Mouse (Mus musculus) brain, embryonic 14.5 days (tissue): ENCODE measurements around the gene Col6a3.

ENCODE experiments used
- CTCF ChIP-seq: fragments of 200-500 bp; IDR thresholded peaks from 2 replicates; pipeline ENCODE4 v1.5.1; 2012; ENCODE audit warnings: inconsistent platforms, mild to moderate bottlenecking, moderate library complexity, borderline replicate concordance; ENCODE audit not compliant: insufficient read depth, insufficient read length; ENCODE audit errors: extremely low read depth
- POLR2A ChIP-seq: fragments of 200-500 bp; IDR thresholded peaks from 2 replicates; pipeline ENCODE4 v1.6.1; 2012; ENCODE audit warnings: mild to moderate bottlenecking, inconsistent platforms, borderline replicate concordance; ENCODE audit not compliant: poor library complexity, insufficient read depth, insufficient read length, severe bottlenecking; ENCODE audit errors: extremely low read depth

DNA sequence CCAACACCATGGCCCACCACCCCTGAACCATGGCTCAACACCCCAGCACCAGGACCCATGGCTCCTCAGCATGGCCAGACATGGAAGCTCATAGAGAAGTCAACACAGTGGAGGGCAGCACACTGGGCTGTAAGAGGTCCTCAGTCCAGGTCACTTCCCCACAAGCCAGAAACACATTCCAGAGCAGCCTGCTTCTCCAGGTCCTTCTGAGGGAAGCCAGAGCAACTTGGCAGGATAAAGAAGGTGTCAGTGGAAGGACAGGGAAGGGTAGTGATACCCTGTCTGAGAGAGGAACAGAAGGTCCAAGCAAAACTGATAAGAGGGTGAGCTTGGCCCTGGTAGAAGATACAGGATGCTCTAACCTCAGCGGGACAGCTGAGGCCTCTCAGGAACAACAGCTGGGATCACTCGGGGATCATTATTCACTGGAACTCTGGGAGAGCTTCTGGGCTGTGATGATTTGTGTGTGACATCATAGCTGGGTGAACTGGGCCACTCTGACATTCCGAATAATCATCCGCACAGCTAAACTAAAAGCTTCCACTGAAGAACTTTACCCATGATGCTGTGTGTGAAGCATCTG lies 85.6 kb downstream of the Col6a3 start:
- TF ChIP-seq POLR2A (no peak), CTCF (no peak)
